Comparison of ENCODE assay signal across 8 mouse cellular contexts in genomic region chr16:31662556-31663378, GRCm38 (mm10). TPM values are rescaled to one million over a fixed set of nuclear protein-coding genes. Genes with fewer than 3 reads are reported as not detected.
DNase-seq lines count a peak whose midpoint lies in the region; ATAC-seq and TF ChIP-seq lines count a peak whose summit lies in the region.

No protein-coding gene starts in this region.

- H3K9me3 ChIP-seq in heart, embryonic 10.5 days = no peaks in the 10 kb centered on the region
- no peaks in the 10 kb centered on the region for H3K9me3 ChIP-seq in heart, postnatal 0 days (replicated peaks; ENCODE audit: control insufficient read depth, low read length)
- no peaks in the 10 kb centered on the region for H3K9me3 ChIP-seq in midbrain, embryonic 10.5 days (replicated peaks)

- H3K27ac ChIP-seq in heart, embryonic 10.5 days = peak overlapping the region; percentile 99
- H3K27ac ChIP-seq in heart, postnatal 0 days (ENCODE audit: low read depth) = no peak overlapping the region
- H3K27ac ChIP-seq in midbrain, embryonic 10.5 days (replicated peaks) = peak overlapping the region; percentile 99

- no peak for ATAC-seq in heart, postnatal 0 days (ENCODE audit: insufficient read depth, low read depth)

- H3K4me3 ChIP-seq in heart, embryonic 10.5 days = peak overlapping the region; percentile 83
- peak overlapping the region; percentile 86 for H3K4me3 ChIP-seq in heart, postnatal 0 days (ENCODE audit: low read depth, low read length)
- peak overlapping the region; percentile 96 for H3K4me3 ChIP-seq in midbrain, embryonic 10.5 days

- H3K27me3 ChIP-seq in heart, embryonic 10.5 days (ENCODE audit: insufficient read depth, poor library complexity, severe bottlenecking) = no peaks in the 10 kb centered on the region; the same call in 1 of the 2 replicates
- no peaks in the 10 kb centered on the region for H3K27me3 ChIP-seq in heart, postnatal 0 days (ENCODE audit: control insufficient read depth, insufficient read depth, low read length)
- peaks cover 37% of the 10 kb centered on the region for H3K27me3 ChIP-seq in midbrain, embryonic 10.5 days (ENCODE audit: low read depth, poor library complexity, severe bottlenecking)

- WGBS in heart, embryonic 10.5 days = 12% methylated on average over 22 of the region's 22 CpGs
- WGBS in heart, postnatal 0 days = 17% methylated on average over 22 of the region's 22 CpGs
- WGBS in midbrain, embryonic 10.5 days = 15% methylated on average over 22 of the region's 22 CpGs

- H3K9ac ChIP-seq in heart, postnatal 0 days (replicated peaks; ENCODE audit: low read depth, low read length) = peak overlapping the region; percentile 88

- DNase-seq in heart, embryonic 10.5 days (ENCODE audit: low spot score) = no peak
- DNase-seq in heart, postnatal 14 days = no peak
- peak; percentile 27 for DNase-seq in ES-CJ7 (ENCODE audit: low read depth, low spot score)
- DNase-seq in heart, postnatal 0 days (ENCODE audit: low spot score) = no peak
- DNase-seq in midbrain, embryonic 10.5 days (ENCODE audit: low spot score) = peak; percentile 24
- no peak for DNase-seq in spleen, postnatal 14 days (ENCODE audit: low spot score in 2 of 2)
- DNase-seq in adrenal gland, postnatal 4 days (ENCODE audit: low spot score in 2 of 2) = no peak
- no peak for DNase-seq in urinary bladder, postnatal 14 days (ENCODE audit: low spot score)

- peak overlapping the region; percentile 92 for H3K4me2 ChIP-seq in heart, postnatal 0 days (ENCODE audit: low read depth, low read length)

- intact Hi-C loops in heart, postnatal 14 days (cut with DNase I) = loop anchor here (5.0 kb wide), 1 partner anchor 40 kb away; no protein-coding TSS in a partner anchor

- TF ChIP-seq CTCF in heart, postnatal 0 days (IDR thresholded peaks at IDR 0.05; ENCODE audit: low read depth) = no peak

- peaks cover 26% of the 10 kb centered on the region for H3K4me1 ChIP-seq in heart, embryonic 10.5 days
- peaks cover 13% of the 10 kb centered on the region; the same call in 1 of the 2 replicates for H3K4me1 ChIP-seq in heart, postnatal 0 days (ENCODE audit: control insufficient read depth, insufficient read depth)
- H3K4me1 ChIP-seq in midbrain, embryonic 10.5 days = peaks cover 32% of the 10 kb centered on the region

- no peak for TF ChIP-seq EP300 in heart, postnatal 0 days (IDR thresholded peaks at IDR 0.05; ENCODE audit: low read depth)

- H3K36me3 ChIP-seq in heart, embryonic 10.5 days = peaks cover 20% of the 10 kb centered on the region
- H3K36me3 ChIP-seq in heart, postnatal 0 days (replicated peaks; ENCODE audit: control insufficient read depth, insufficient read depth, low read length) = peaks cover 16% of the 10 kb centered on the region
- peaks cover 26% of the 10 kb centered on the region for H3K36me3 ChIP-seq in midbrain, embryonic 10.5 days

RNA-seq across cellular contexts. Expression of gene Dlg1, which starts 0.5 kb away (rescaled TPM):
- polyA plus RNA-seq in heart, embryonic 10.5 days (2016; fragmentation: Nextera tagmentation; extraction: Ambion mirVana) = 21.1 and 25.5 TPM in 2 replicates
- total RNA-seq in heart, postnatal 14 days (2021) = 10 to 100 TPM; 38.5 to 38.9 TPM
- total RNA-seq in heart, postnatal 0 days (2014; rRNA removed; ENCODE audit: low replicate concordance) = 17.9 and 30.6 TPM in 2 replicates
- 7.5 and 8.2 TPM in 2 replicates for polyA plus RNA-seq in heart, postnatal 0 days (2015; fragmentation: Nextera tagmentation; extraction: Ambion mirVana)
- polyA plus RNA-seq in midbrain, embryonic 10.5 days (2016; fragmentation: Nextera tagmentation; extraction: Ambion mirVana) = 20.0 and 20.3 TPM in 2 replicates
- 10 to 100 TPM; 65.4 to 78.0 TPM for total RNA-seq in adrenal gland, postnatal 4 days (2021)

Comparison
In these comparisons a context has a peak if more than half of its experiments do, and no peak if none do; other contexts are left out.
1. DNase-seq: peak in ES-CJ7 (single experiment) and midbrain, embryonic 10.5 days (single experiment); none in heart, embryonic 10.5 days (single experiment), heart, postnatal 14 days (0 of 2), heart, postnatal 0 days (single experiment), spleen, postnatal 14 days (0 of 2), adrenal gland, postnatal 4 days (0 of 2) and urinary bladder, postnatal 14 days (single experiment).
2. Peak in every context shown above with its lines, with median percentiles within 50 percentile points of each other: H3K4me3 ChIP-seq.